In genomic region chr19:43606552-43607530, GRCm38 (mm10) we compare ENCODE assay signal across 15 mouse cellular contexts. TPM values are rescaled to one million over a fixed set of nuclear protein-coding genes. Genes with fewer than 3 reads are reported as not detected.
A peak's percentile ranks its signal among the peaks of the same experiment; 100 is the strongest.
DNase-seq lines count a peak whose midpoint lies in the region; ATAC-seq and TF ChIP-seq lines count a peak whose summit lies in the region.
"Had no signal": no experiment of that assay in that cellular context is flagged by ENCODE, and none has a peak within 500 bp of the region (broad histone marks: within the 10 kb centered on the region; RNA-seq: fewer than 3 reads in every experiment).

No protein-coding gene starts in this region.

- DNase-seq in hindbrain, embryonic 11.5 days (ENCODE audit: low spot score) = peak; percentile 56
- peak; percentile 68 for DNase-seq in ES-CJ7 (ENCODE audit: low read depth, low spot score)
- peak; percentile 34 for DNase-seq in brain, embryonic 14.5 days (ENCODE audit: low read depth)
- no peak for DNase-seq in liver, postnatal 0 days
- no peak for DNase-seq in frontal cortex, postnatal 10 days (ENCODE audit: low spot score in 2 of 2)
- DNase-seq in layer of hippocampus, postnatal 25 days (ENCODE audit: extremely low spot score in 1 of 2, low spot score in 1 of 2) = no peak
- DNase-seq: cerebellum, adult 8-10 months had no signal

- no peak overlapping the region for H3K27ac ChIP-seq in hindbrain, embryonic 11.5 days (ENCODE audit: low read depth, low read length)
- H3K27ac ChIP-seq in hindbrain, embryonic 12.5 days = no peak overlapping the region
- no peak overlapping the region for H3K27ac ChIP-seq in liver, postnatal 0 days (ENCODE audit: low read depth)
- H3K27ac ChIP-seq: embryonic facial prominence, embryonic 13.5 days; liver, embryonic 15.5 days had no signal

- H3K4me1 ChIP-seq in hindbrain, embryonic 11.5 days (replicated peaks; ENCODE audit: control insufficient read depth, insufficient read depth, low read length) = 0 out of 2 replicates have a peak, but pooled peaks cover 6% of the 10 kb centered on the region
- H3K4me1 ChIP-seq in hindbrain, embryonic 12.5 days = peaks cover under 1% of the 10 kb centered on the region; the same call in 1 of the 2 replicates
- no peaks in the 10 kb centered on the region for H3K4me1 ChIP-seq in liver, postnatal 0 days (ENCODE audit: insufficient read depth)

- no peaks in the 10 kb centered on the region for H3K9me3 ChIP-seq in hindbrain, embryonic 11.5 days (ENCODE audit: control insufficient read depth, low read length)
- H3K9me3 ChIP-seq in hindbrain, embryonic 12.5 days (replicated peaks) = no peaks in the 10 kb centered on the region
- H3K9me3 ChIP-seq in liver, postnatal 0 days (ENCODE audit: low read length) = no peaks in the 10 kb centered on the region
- H3K9me3 ChIP-seq: embryonic facial prominence, embryonic 13.5 days; liver, embryonic 15.5 days had no signal

- no peak overlapping the region for H3K9ac ChIP-seq in hindbrain, embryonic 11.5 days (ENCODE audit: low read depth, low read length)
- H3K9ac ChIP-seq in hindbrain, embryonic 12.5 days = no peak overlapping the region
- H3K9ac ChIP-seq in liver, postnatal 0 days (replicated peaks) = no peak overlapping the region
- H3K9ac ChIP-seq: embryonic facial prominence, embryonic 13.5 days; forebrain, postnatal 0 days; liver, embryonic 15.5 days had no signal

- H3K36me3 ChIP-seq in hindbrain, embryonic 11.5 days (ENCODE audit: control insufficient read depth, insufficient read depth, low read length) = no peaks in the 10 kb centered on the region
- H3K36me3 ChIP-seq in hindbrain, embryonic 12.5 days = no peaks in the 10 kb centered on the region
- no peaks in the 10 kb centered on the region for H3K36me3 ChIP-seq in liver, postnatal 0 days (replicated peaks; ENCODE audit: insufficient read depth, low read length)
- H3K36me3 ChIP-seq: embryonic facial prominence, embryonic 13.5 days; liver, embryonic 15.5 days had no signal

- no peak for TF ChIP-seq EP300 in liver, postnatal 0 days (IDR thresholded peaks at IDR 0.05; ENCODE audit: low read depth)

- H3K27me3 ChIP-seq in hindbrain, embryonic 11.5 days (ENCODE audit: control insufficient read depth, insufficient read depth, low read length) = peaks cover 90% of the 10 kb centered on the region
- H3K27me3 ChIP-seq in hindbrain, embryonic 12.5 days = peaks cover 87% of the 10 kb centered on the region
- peaks cover 98% of the 10 kb centered on the region for H3K27me3 ChIP-seq in liver, postnatal 0 days (ENCODE audit: insufficient read depth, low read length)

- no peak for TF ChIP-seq POLR2A in brain, embryonic 14.5 days (IDR thresholded peaks at IDR 0.05; ENCODE audit: borderline replicate concordance, extremely low read depth, insufficient read depth, insufficient read length, poor library complexity, severe bottlenecking)

- ATAC-seq in hindbrain, embryonic 11.5 days (ENCODE audit: low FRiP score) = no peak
- ATAC-seq in hindbrain, embryonic 12.5 days (ENCODE audit: low FRiP score) = no peak
- no peak for ATAC-seq in liver, postnatal 0 days
- ATAC-seq: forebrain, postnatal 0 days; hindbrain, embryonic 16.5 days had no signal

- no peak overlapping the region for H3K4me2 ChIP-seq in hindbrain, embryonic 11.5 days (replicated peaks; ENCODE audit: low read depth, low read length)
- H3K4me2 ChIP-seq in hindbrain, embryonic 12.5 days (replicated peaks) = no peak overlapping the region
- no peak overlapping the region for H3K4me2 ChIP-seq in liver, postnatal 0 days (ENCODE audit: low read depth, low read length)
- H3K4me2 ChIP-seq: embryonic facial prominence, embryonic 13.5 days; liver, embryonic 15.5 days had no signal

- TF ChIP-seq CTCF in brain, embryonic 14.5 days (IDR thresholded peaks at IDR 0.05; ENCODE audit: borderline replicate concordance, extremely low read depth, insufficient read depth, insufficient read length) = no peak
- no peak for TF ChIP-seq CTCF in liver, postnatal 0 days (IDR thresholded peaks at IDR 0.05; ENCODE audit: low read depth)

- WGBS in hindbrain, embryonic 11.5 days = under 1% methylated on average over 39 of the region's 40 CpGs
- WGBS in hindbrain, embryonic 12.5 days = under 1% methylated on average over 40 of the region's 40 CpGs
- under 1% methylated on average over 40 of the region's 40 CpGs for WGBS in liver, postnatal 0 days (ENCODE audit: insufficient replicate concordance)

- no peak overlapping the region for H3K4me3 ChIP-seq in hindbrain, embryonic 11.5 days (ENCODE audit: low read depth, low read length)
- no peak overlapping the region for H3K4me3 ChIP-seq in hindbrain, embryonic 12.5 days
- 0 out of 2 replicates have a peak overlapping the region, but pooled peaks have one; percentile 9 for H3K4me3 ChIP-seq in liver, postnatal 0 days (ENCODE audit: low read depth, low read length)
- H3K4me3 ChIP-seq: embryonic facial prominence, embryonic 13.5 days; liver, embryonic 15.5 days had no signal

RNA-seq across cellular contexts. Expression of gene Nkx2-3, which starts 5.3 kb away (rescaled TPM):
- 0.20 and 0.38 TPM in 2 replicates for polyA plus RNA-seq in hindbrain, embryonic 11.5 days (2014; fragmentation: Nextera tagmentation; extraction: Ambion mirVana)
- 0.21 and 0.22 TPM in 2 replicates for polyA plus RNA-seq in hindbrain, embryonic 12.5 days (2016; fragmentation: Nextera tagmentation; extraction: Ambion mirVana)
- polyA plus RNA-seq in brain, embryonic 14.5 days (2012; rRNA removed) = 0.90 and 1.4 TPM in 2 replicates
- polyA plus RNA-seq in liver, postnatal 0 days (2015; fragmentation: Nextera tagmentation; extraction: Ambion mirVana) = 0.05 and 0.13 TPM in 2 replicates
- not detected for total RNA-seq in layer of hippocampus, postnatal 25 days (2021)
- total RNA-seq: layer of hippocampus, adult 18-20 months; megakaryocyte-erythroid progenitor cell, adult 5-6 weeks had no signal
- polyA plus RNA-seq: hindbrain, embryonic 16.5 days; urinary bladder, adult 2 months had no signal

Comparison
In these comparisons a context has a peak if more than half of its experiments do, and no peak if none do; other contexts are left out.
1. DNase-seq: peak in hindbrain, embryonic 11.5 days (single experiment), ES-CJ7 (single experiment) and brain, embryonic 14.5 days (single experiment); none in liver, postnatal 0 days (single experiment), frontal cortex, postnatal 10 days (0 of 2) and layer of hippocampus, postnatal 25 days (0 of 2).